Mouse (Mus musculus) midbrain, embryonic 10.5 days (tissue): ENCODE measurements around the gene 1810030O07Rik. TPM values are rescaled to one million over a fixed set of nuclear protein-coding genes. Genes with fewer than 3 reads are reported as not detected.
"Not testable (repeated sequence)": the region's sequence is repeated elsewhere in the genome, so short reads cannot be mapped to it uniquely, and the experiment has no call there.

Source experiments
- DNase-seq: peaks from one replicate; pipeline ENCODE4 v3.0.0-alpha.2; 2017; ENCODE audit warnings: low spot score
- H3K27ac ChIP-seq: fragments of 300-500 bp; sonication (generic); replicated peaks from 2 replicates; pipeline ENCODE4 v1.5.1; 2016; ENCODE audit warnings: mild to moderate bottlenecking
- H3K27me3 ChIP-seq: fragments of 300-500 bp; sonication (generic); 2 replicates; pipeline ENCODE4 v1.6.1; 2016; ENCODE audit warnings: low read depth, mild to moderate bottlenecking; ENCODE audit not compliant: poor library complexity, severe bottlenecking
- H3K36me3 ChIP-seq: fragments of 300-500 bp; sonication (generic); 2 replicates; pipeline ENCODE4 v1.6.1; 2016; ENCODE audit warnings: mild to moderate bottlenecking, moderate library complexity
- H3K4me1 ChIP-seq: fragments of 300-500 bp; sonication (generic); 2 replicates; pipeline ENCODE4 v1.6.1; 2016
- H3K4me3 ChIP-seq: fragments of 300-500 bp; sonication (generic); 2 replicates; pipeline ENCODE4 v1.5.1; 2016; ENCODE audit warnings: mild to moderate bottlenecking, moderate library complexity
- H3K9me3 ChIP-seq: fragments of 300-500 bp; sonication (generic); replicated peaks from 2 replicates; pipeline ENCODE4 v1.6.1; 2016; ENCODE audit warnings: mild to moderate bottlenecking
- polyA plus RNA-seq: library from polyadenylated mRNA; unstranded; fragments of >200 nt; fragmentation: Nextera tagmentation; extraction: Ambion mirVana; gene quantifications from 2 replicates; pipeline ENCODE4 v1.2.1, GENCODE M21; 2016

1810030O07Rik gene
- polyA plus RNA-seq, 1 experiment from 2014 or later: 31.5 TPM

GRCm38 (mm10) chrX:12610541-12610940, 62.9 kb downstream of the 1810030O07Rik start:
- Histone ChIP-seq H3K27me3 (peaks cover 11% of the 10 kb centered on the region; the same call in 1 of the 2 replicates), H3K36me3 (peaks cover 64% of the 10 kb centered on the region)
- H3K27ac ChIP-seq, H3K4me1 ChIP-seq, H3K9me3 ChIP-seq, H3K4me3 ChIP-seq, DNase-seq: not testable (repeated sequence)

Other genes with a start within 250 kb of the 1810030O07Rik start
- 71.3 and 77.8 TPM in 2 replicates for gene Atp6ap2, start 85.9 kb downstream of the 1810030O07Rik start, polyA plus RNA-seq
- 10.6 and 12.4 TPM in 2 replicates for gene Med14, start 88.4 kb upstream of the 1810030O07Rik start, polyA plus RNA-seq